Mouse (Mus musculus) macrophage (primary cell): Measurements from ENCODE around the gene Tmem160. TPM values are rescaled to one million over a fixed set of nuclear protein-coding genes. Genes with fewer than 3 reads are reported as not detected.

Experiments used
- H3K27ac ChIP-seq: fragments of 350-480 bp; formaldehyde crosslinking; 2 replicates; pipeline ENCODE4 v1.9.0; 2021
- H3K36me3 ChIP-seq: fragments of 350-480 bp; formaldehyde crosslinking; 2 replicates; pipeline ENCODE4 v1.9.0; 2021; ENCODE audit errors: inconsistent target
- H3K4me3 ChIP-seq: fragments of 350-480 bp; formaldehyde crosslinking; 2 replicates; pipeline ENCODE4 v1.9.0; 2021; ENCODE audit errors: inconsistent target
- H3K79me2 ChIP-seq: fragments of 350-480 bp; formaldehyde crosslinking; 2 replicates; pipeline ENCODE4 v1.9.0; 2021; ENCODE audit errors: inconsistent target
- WGBS: methylation state at CpG from one replicate; pipeline ENCODE4 v1.1.7; 2026; ENCODE audit warnings: inconsistent platforms; ENCODE audit not compliant: missing documents; 5-methylcytosine and 5-hydroxymethylcytosine counted together
- polyA plus RNA-seq: library from polyadenylated mRNA; stranded (reverse); fragments of 250-400 nt; gene quantifications from 3 replicates; pipeline ENCODE4 v1.2.4, GENCODE M21; 2018; ENCODE audit warnings: inconsistent platforms

Tmem160 gene
- polyA plus RNA-seq, 1 experiment from 2014 or later = 9.5 TPM

DNA sequence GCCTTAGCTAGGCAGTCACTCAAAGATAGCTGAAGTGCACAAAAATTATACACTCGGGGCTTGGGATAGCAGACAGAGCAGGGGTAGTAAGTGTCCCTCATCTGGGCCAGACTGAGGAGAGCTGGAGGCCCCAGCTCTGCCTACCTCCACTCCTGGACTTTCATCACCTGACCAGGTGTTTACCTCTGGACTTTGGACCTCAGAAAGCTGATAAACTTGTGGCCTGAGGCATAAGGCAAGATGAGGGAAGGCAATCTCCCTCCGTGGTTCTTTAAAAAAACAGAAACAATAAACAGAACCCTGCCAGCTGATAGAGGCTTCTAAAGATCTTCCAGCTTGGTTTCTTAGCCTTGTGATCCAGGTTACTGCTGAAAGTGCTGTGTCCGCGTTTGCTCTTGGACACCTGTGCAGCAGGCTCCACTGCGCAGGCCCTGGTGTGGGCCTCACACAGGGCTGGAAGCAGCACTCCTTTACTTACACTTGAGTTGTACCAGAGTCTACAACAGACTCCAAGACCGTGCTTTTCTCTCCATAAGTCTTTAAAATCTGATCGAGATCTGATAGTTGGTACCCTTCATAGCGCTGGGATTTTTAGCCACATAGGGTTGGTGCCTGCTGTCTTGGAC is 32.0 kb upstream of the Tmem160 start:
- H3K79me2 ChIP-seq = peaks cover 1% of the 10 kb centered on the region; the same call in 1 of the 2 replicates
- no peak overlapping the region for H3K4me3 ChIP-seq
- whole genome bisulfite sequencing = 98% methylated on average over 8 of the region's 8 CpGs
- H3K36me3 ChIP-seq = peaks cover 90% of the 10 kb centered on the region
- no peak overlapping the region for H3K27ac ChIP-seq

- no peaks in the 10 kb centered on the region for H3K79me2 ChIP-seq
- H3K36me3 ChIP-seq = peaks cover 88% of the 10 kb centered on the region
- 94% methylated on average over 18 of the region's 18 CpGs for WGBS
- no peak overlapping the region for H3K27ac ChIP-seq
- H3K4me3 ChIP-seq = no peak overlapping the region
Observed at GRCm38 (mm10) chr7:16422222-16422856, 30.2 kb upstream of the Tmem160 start.

GRCm38 (mm10) chr7:16423731-16424130 is 28.8 kb upstream of the Tmem160 start:
- no peak overlapping the region for H3K4me3 ChIP-seq
- no peak overlapping the region for H3K27ac ChIP-seq
- H3K79me2 ChIP-seq = no peaks in the 10 kb centered on the region
- H3K36me3 ChIP-seq = peaks cover 91% of the 10 kb centered on the region
- 90% methylated on average over 9 of the region's 9 CpGs for WGBS

DNA sequence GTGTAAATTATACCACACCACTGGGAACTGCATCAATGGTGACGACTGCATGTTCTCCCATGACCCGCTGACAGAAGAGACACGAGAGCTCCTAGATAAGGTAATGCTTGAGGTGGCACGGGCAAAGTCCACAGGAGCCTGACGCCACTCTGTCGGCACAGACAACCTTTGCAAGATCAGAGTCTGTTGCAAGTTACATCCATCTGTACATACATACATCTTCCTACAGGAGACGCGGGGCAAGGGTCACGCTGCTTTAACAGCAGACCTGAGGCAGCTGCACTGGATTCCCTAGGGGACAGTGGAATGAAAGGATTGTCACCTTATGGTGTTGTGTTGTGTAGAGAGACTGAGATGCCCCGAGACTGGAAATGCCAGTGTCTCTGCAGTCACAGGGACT is 26.9 kb upstream of the Tmem160 start:
- no peak overlapping the region for H3K27ac ChIP-seq
- 94% methylated on average over 10 of the region's 10 CpGs for WGBS
- no peak overlapping the region for H3K4me3 ChIP-seq
- peaks cover 91% of the 10 kb centered on the region for H3K36me3 ChIP-seq
- H3K79me2 ChIP-seq = no peaks in the 10 kb centered on the region

- H3K27ac ChIP-seq = no peak overlapping the region
- 66% methylated on average over 4 of the region's 4 CpGs for WGBS
- no peaks in the 10 kb centered on the region for H3K79me2 ChIP-seq
- H3K36me3 ChIP-seq = peaks cover 91% of the 10 kb centered on the region
- H3K4me3 ChIP-seq = no peak overlapping the region
Observed at GRCm38 (mm10) chr7:16426129-16426729, 26.4 kb upstream of the Tmem160 start.

GRCm38 (mm10) chr7:16433352-16433971 is 19.1 kb upstream of the Tmem160 start:
- Histone ChIP-seq H3K36me3 (peaks cover 73% of the 10 kb centered on the region), H3K79me2 (no peaks in the 10 kb centered on the region), H3K4me3 (no peak overlapping the region), H3K27ac (no peak overlapping the region)
- WGBS = 87% methylated on average over 3 of the region's 3 CpGs

GRCm38 (mm10) chr7:16435088-16435487 is 17.5 kb upstream of the Tmem160 start:
- 91% methylated on average over 9 of the region's 9 CpGs for WGBS
- H3K36me3 ChIP-seq = peaks cover 57% of the 10 kb centered on the region
- no peaks in the 10 kb centered on the region for H3K79me2 ChIP-seq
- H3K27ac ChIP-seq = no peak overlapping the region
- H3K4me3 ChIP-seq = no peak overlapping the region

- Histone ChIP-seq H3K36me3 (no peaks in the 10 kb centered on the region), H3K79me2 (no peaks in the 10 kb centered on the region), H3K4me3 (no peak overlapping the region), H3K27ac (no peak overlapping the region)
Observed at GRCm38 (mm10) chr7:16441241-16441640, 11.3 kb upstream of the Tmem160 start.

- Histone ChIP-seq H3K79me2 (peaks cover 5% of the 10 kb centered on the region; the same call in 1 of the 2 replicates), H3K36me3 (no peaks in the 10 kb centered on the region), H3K4me3 (no peak overlapping the region), H3K27ac (no peak overlapping the region)
- WGBS = 93% methylated on average over 6 of the region's 6 CpGs
Observed at GRCm38 (mm10) chr7:16451656-16452055, 923 bp upstream of the Tmem160 start.

GRCm38 (mm10) chr7:16453118-16453711 is 636 bp downstream of the Tmem160 start:
- peaks cover 5% of the 10 kb centered on the region; the same call in 1 of the 2 replicates for H3K79me2 ChIP-seq
- H3K27ac ChIP-seq = no peak overlapping the region
- under 1% methylated on average over 23 of the region's 23 CpGs for WGBS
- peak overlapping the region; percentile 77 for H3K4me3 ChIP-seq
- H3K36me3 ChIP-seq = no peaks in the 10 kb centered on the region

GRCm38 (mm10) chr7:16455016-16455415 is 2.4 kb downstream of the Tmem160 start:
- WGBS = 96% methylated on average over 13 of the region's 14 CpGs
- no peak overlapping the region for H3K27ac ChIP-seq
- H3K36me3 ChIP-seq = no peaks in the 10 kb centered on the region
- no peak overlapping the region for H3K4me3 ChIP-seq
- H3K79me2 ChIP-seq = peaks cover 5% of the 10 kb centered on the region; the same call in 1 of the 2 replicates

DNA sequence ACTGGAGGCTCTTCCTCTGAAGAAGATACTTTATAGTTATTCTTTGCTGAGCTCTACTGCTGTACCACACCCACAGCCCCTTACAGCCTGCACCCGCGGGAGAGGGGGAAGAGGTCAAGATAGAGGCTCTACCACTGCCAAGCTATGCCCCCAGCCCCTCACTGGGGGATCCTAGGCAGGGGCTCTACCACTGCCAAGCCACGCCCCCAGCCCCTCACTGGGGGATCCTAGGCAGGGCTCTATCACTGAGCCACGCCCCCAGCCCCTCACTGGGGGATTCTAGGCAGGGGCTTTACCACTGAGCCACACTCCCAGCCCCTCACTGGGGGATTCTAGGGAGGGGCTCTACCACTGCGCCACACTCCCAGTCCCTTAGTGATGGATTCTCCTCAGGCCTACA is 3.7 kb downstream of the Tmem160 start:
- no peaks in the 10 kb centered on the region for H3K36me3 ChIP-seq
- H3K27ac ChIP-seq = no peak overlapping the region
- WGBS = 83% methylated on average over 5 of the region's 5 CpGs
- no peak overlapping the region for H3K4me3 ChIP-seq
- peaks cover 5% of the 10 kb centered on the region; the same call in 1 of the 2 replicates for H3K79me2 ChIP-seq

- Histone ChIP-seq H3K36me3 (no peaks in the 10 kb centered on the region), H3K27ac (no peak overlapping the region), H3K79me2 (no peaks in the 10 kb centered on the region), H3K4me3 (no peak overlapping the region)
- 60% methylated on average over 13 of the region's 13 CpGs for WGBS
Observed at GRCm38 (mm10) chr7:16460566-16460965, 8.0 kb downstream of the Tmem160 start.

DNA sequence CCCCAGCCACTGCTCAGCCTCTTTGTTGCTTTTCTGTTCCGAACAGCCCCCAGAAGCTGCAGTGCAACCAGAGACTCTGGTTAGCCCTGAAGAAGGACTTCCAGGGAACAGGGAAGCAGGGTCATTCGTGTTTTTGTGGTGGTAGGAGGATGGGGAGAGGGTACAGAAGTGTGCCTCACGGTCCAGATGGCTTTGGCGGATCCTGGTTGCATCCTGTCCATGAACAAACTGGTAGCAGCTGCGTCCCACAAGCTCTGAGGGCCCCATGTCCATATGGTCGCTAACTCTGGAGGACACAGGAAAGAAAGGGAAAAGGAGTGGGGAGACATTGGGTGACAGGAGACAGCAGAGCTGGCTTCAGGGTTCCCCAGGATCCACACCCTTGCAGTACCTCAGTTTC is 8.6 kb downstream of the Tmem160 start:
- no peaks in the 10 kb centered on the region for H3K79me2 ChIP-seq
- no peak overlapping the region for H3K4me3 ChIP-seq
- WGBS = 64% methylated on average over 6 of the region's 6 CpGs
- H3K36me3 ChIP-seq = no peaks in the 10 kb centered on the region
- H3K27ac ChIP-seq = no peak overlapping the region

DNA sequence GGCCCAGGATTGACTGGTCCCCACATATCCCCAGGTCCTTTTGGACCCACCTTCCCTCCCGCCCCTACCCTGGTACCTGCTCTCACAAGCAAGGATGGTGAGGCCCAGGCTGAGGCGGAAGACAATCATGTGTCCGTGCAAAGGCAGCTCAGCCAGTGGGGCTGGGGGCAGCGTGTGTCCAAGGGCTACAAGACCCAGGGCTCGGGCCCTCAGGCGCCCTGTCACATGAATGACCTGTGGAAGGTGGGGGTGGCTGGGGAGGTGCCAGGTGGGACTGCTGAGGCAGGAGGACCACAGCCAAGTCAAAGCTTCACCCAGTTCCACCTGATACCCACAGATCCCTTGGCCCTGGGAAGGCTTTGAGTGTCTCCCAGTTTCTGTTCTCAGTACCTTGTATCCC is 9.1 kb downstream of the Tmem160 start:
- no peak overlapping the region for H3K4me3 ChIP-seq
- H3K79me2 ChIP-seq = no peaks in the 10 kb centered on the region
- no peak overlapping the region for H3K27ac ChIP-seq
- H3K36me3 ChIP-seq = no peaks in the 10 kb centered on the region
- WGBS = 85% methylated on average over 6 of the region's 6 CpGs
